Mouse (Mus musculus) right cerebral cortex, postnatal 36 days (tissue): ENCODE data around the gene Frmd5.

Source experiments
- DNase-seq, 2 experiments: peaks; one replicate each; pipeline ENCODE4 v3.0.0; 2022; ENCODE audit warnings: low spot score in 2 of 2, mixed read lengths in 1 of 2

Frmd5 gene

DNA sequence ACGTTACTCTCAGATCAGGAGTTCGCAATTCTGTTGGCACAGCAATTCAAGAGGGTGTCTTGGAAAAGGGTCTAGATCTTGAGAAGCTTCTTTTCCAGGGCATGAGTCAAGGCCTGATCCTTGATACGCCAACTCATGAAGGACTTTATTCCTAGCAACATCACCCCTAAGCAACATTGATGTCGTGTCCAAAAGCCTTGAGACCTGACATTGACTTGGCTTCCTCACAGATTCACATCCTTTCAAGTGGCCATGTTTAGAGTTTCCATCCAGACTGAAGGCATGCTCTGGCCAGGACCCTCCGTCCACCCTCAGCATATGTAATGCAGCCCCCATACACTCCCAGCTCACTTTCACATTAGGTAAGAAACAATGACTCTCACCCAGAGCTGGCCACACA lies 45.0 kb downstream of the Frmd5 start:
- DNase-seq = no peak

- no peak for DNase-seq
These were observed 45.5 kb downstream of the Frmd5 start for GRCm38 (mm10) chr2:121761281-121761795.

GRCm38 (mm10) chr2:121760646-121761045 lies 46.2 kb downstream of the Frmd5 start:
- no peak for DNase-seq

DNA sequence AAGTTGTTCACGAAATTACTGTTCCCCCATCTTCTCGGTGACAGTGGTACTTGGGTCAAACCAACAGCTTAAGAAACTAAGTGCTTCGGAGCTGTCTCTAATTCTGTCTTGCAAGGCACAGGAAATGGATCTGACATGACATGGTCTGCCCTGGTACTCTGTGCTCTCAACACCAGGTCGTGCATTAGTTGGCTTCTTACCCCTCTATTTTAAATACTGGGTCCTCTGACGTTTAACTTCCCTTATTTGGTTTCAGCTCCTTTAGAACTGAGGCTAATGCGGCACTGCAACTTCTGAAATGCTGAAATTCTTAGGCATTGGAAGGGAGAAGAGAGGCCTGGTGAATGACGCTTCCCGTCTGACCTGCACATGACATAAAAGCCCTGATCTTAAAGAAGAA lies 48.6 kb downstream of the Frmd5 start:
- DNase-seq = no peak

DNA sequence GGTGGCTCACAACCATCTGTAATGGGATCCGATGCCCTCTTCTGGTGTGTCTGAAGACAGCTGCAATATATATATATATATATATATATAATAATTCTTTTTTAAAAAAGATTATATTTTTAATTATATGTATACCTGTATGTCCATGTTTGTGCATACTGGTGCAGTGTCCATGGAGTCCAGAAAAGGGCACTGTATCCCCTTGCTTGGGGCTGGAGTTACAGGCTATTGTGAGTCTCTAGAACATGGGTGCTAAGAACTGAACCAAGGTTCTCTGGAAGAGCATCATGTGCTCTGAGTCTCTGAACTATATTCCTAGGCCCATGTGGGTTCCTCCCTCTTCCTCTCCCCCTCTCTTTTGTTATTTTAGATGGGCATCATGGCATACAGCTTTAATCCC lies 50.6 kb downstream of the Frmd5 start:
- DNase-seq = no peak

DNA sequence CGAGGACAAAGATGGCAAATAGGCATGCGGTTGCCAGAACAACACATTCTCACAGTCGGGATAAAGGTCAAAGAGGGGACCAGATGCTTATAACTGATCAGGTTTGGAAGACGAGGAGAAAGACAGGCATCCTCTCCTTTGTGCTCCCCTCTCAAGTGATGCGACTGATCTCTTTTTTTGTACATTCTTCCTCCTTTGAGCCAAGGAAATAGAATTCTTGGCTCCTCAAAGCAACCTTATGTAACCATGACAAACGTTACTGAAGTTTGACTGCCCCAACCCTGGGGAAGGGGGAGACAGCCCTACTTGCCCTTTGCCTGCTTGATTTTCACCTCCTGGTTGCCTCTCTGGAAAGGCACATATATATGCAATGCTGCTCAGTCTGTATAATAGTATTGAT lies 51.8 kb downstream of the Frmd5 start:
- DNase-seq = no peak

- DNase-seq = peak in 1 of 2 experiments; percentile 63
These were observed 56.8 kb downstream of the Frmd5 start for GRCm38 (mm10) chr2:121750121-121750520.

GRCm38 (mm10) chr2:121741151-121741550 lies 65.7 kb downstream of the Frmd5 start:
- DNase-seq = no peak

DNA sequence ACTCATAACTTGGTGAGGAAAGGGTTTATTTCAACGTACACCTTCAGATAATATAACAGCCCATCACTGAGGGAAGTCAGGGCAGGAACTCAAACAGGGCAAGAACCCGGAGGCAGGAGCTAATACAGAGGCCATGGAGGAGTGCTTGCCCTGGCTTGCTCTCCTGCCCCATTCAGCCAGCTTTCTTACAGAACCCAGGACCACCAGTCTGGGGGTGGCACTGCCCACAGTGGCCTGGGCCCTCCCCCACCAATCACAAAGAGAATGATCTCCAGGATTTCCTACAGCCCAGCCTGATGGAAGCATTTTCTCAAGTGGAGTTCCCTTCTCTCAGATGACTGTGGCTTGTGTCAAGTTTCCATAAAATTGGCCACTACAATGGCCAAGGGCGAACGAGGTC lies 67.5 kb downstream of the Frmd5 start:
- no peak for DNase-seq

DNA sequence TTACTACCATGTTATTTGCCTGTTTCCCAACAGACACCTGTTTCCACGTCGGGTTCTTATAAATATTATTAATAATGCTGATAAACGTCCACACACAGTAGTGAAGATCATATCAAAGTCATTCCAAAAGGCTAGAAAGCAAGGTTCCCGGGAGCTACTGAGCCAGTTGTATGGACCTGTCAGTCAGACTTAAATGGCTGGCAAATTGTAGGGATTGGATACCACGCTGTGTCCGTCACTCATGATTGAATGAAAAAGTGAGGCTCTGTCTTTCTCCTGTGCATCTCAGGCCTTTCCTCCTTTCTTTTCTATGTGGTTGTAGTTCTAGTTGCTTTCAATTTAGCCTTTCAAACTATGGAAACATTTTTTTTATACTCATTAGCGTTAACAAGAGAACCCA lies 73.5 kb downstream of the Frmd5 start:
- DNase-seq = no peak

GRCm38 (mm10) chr2:121730486-121730885 lies 76.4 kb downstream of the Frmd5 start:
- DNase-seq = no peak

DNA sequence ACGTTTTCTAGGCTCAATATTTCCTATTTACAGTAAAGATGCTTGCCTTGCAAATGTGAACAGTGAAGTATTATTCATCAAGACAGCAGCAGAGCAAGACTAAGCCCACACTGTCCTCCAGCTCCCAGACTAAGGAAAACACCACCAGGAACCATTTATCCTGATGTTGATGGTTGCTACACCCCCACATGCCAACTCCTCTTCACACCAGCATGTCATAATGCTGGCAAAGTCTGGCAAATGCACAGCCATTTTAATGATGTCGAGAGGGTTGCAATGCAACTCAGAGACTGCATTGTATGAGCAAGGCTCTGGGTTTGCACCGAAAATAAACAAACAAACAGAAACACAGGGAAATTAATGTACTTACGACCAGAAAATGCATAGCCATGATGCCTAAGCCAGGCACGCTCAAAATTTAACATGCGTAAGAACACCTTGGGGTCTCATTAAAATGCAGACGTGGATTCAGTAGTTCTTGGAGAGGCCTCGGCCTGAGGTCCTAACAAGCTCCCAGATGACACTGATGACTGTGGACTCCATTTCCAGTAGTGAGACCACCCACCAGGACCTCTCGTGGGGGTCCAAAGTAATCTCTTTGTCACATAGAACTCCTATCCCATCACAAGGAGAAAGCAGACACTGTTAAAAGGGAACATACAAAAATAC lies 77.8 kb downstream of the Frmd5 start:
- DNase-seq = no peak

DNA sequence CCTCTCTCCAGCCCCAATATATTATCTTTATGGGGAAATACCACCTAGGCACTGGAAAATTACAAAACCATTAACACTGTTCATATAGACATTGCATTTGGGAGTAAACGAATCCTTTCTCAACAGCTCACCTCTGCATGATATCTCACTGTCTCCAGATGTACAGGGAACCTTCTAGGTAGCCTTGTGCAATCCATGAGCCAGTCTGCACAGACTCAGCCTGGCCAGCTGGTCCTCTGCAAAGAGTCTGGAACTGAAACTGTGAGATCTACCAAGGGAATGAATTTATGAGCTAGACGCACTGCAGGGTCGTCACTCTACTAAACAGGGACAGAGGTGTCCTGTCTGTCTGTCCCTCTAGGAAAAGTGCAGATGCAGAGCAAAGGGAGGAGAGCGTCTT lies 82.0 kb downstream of the Frmd5 start:
- DNase-seq = no peak

GRCm38 (mm10) chr2:121723796-121724195 lies 83.1 kb downstream of the Frmd5 start:
- DNase-seq = no peak

- DNase-seq = no peak
These were observed 87.9 kb downstream of the Frmd5 start for GRCm38 (mm10) chr2:121719000-121719399.

GRCm38 (mm10) chr2:121717133-121717532 lies 89.8 kb downstream of the Frmd5 start:
- no peak for DNase-seq

DNA sequence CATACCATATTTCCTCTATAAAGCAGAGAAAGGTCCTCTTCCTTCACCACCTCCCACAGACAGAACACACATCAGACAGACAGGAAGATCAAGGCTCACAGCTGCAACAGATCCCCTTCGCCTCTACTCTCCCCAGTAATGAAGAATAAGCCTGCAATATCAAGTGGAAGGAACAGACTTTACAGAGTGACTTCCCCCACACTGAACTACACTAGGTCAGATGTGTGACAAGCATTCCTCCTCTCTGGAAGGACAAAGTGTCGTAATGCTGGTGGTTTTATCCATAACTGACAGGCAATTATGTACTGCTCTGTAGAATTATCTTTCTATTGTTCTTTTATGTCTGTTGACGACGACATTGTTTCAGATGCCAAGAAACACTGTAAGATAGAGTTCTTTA lies 93.3 kb downstream of the Frmd5 start:
- no peak for DNase-seq

DNA sequence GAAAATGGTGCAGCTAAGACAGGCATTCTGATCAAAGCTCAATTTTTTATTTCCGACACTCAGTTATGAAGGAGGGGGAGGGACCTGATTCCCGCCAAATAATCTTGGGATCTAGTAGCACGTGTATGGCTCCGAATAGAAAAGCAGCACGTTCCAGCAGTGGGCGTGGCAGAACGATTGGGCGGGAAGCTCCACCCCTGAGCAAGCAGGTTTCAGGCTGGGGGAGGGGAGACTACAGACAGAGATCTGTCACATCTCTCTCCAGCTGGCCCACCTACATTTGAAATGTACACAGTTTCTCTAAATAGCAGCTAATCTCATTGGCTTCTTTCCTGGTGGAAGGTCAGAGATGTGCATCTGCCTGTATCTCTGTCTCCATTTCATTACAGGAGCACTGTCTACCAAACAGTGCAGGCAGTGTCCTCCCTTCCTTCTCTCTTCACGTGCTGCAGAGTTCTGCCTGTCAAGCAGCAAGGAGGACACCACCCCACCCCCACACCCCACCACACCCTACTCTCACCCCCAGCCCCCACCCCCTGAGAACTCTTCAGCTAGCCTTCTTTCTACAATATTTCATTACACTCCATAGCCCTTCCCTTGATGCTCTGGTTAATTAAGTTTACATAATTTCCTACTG lies 95.0 kb downstream of the Frmd5 start:
- DNase-seq = no peak

DNA sequence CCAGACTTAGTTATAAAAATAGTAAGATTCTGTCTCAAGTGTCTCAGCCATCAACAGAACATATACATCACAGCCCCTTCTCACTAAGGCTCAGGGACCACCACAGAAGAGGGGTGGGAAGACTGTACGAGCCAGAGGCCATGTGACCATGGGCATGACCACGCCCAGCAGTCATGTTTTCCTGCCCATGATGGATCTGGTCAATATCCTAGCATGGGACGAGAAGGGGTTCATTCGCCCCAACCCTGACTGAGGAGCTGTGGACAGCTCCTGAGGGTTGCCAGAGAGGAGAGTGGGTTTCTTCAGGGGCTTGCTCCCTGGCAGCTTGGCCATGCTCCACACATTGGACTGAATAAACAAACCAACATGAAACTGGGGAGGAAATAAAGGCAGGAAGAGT lies 97.8 kb downstream of the Frmd5 start:
- DNase-seq = no peak

DNA sequence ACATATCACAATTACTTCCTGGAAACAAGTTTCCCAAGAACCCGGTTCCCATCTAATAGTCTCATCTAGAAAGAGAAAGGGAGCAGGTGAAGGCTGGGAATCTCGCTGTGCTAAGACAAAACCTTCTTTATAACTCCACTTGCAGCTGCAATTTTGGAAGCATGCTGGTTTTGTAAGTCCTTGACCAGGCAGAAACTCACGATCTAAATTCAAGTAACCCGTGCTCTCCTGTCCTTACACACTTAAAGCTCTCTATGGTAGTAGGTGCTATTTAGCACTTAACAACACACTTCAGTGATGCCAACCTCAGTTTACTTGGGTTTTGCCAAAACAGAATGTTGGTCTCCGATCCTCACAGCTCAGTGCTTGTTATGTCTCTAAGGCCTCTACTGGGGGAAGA lies 99.4 kb downstream of the Frmd5 start:
- DNase-seq = no peak

- no peak for DNase-seq
These were observed 101.1 kb downstream of the Frmd5 start for GRCm38 (mm10) chr2:121705756-121706155.

DNA sequence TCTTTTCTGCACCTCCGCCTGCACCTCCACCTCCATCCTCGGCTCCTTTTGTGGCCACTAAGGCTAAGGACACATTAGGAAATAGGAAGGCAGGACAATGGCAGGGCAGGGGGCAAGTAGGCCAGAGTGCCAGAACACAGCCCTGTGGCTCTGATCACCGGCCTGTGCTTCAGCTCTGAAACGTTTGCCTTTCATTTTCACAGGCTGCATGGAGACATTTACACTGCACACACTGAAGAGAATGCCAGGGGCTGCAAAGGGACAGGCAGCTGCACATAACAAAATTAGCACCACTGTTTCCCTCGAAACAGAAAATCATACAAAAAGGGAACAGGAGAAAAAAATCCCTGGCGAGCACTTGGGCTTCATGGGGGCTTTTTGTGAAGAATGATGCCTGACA lies 107.6 kb downstream of the Frmd5 start:
- DNase-seq = no peak

DNA sequence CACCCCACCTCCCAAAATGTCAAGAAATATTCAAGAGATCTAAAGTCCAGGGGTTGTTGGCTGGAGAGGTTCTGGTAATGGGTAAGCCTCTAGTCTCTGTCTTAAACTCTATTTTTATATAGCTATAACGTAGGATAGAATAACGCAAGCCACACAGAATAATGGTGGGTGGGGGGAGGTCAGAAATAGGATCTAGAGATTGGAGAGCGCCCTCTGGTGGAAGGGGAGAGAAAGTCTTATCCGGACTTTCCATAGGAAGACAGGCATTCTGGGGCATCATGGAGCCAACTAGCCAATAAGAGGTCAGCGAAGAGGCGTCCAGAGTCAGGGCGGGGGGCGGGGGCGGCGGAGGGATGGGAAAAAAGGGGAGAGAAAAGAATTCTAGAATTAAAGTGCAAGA lies 111.5 kb downstream of the Frmd5 start:
- DNase-seq = no peak

DNA sequence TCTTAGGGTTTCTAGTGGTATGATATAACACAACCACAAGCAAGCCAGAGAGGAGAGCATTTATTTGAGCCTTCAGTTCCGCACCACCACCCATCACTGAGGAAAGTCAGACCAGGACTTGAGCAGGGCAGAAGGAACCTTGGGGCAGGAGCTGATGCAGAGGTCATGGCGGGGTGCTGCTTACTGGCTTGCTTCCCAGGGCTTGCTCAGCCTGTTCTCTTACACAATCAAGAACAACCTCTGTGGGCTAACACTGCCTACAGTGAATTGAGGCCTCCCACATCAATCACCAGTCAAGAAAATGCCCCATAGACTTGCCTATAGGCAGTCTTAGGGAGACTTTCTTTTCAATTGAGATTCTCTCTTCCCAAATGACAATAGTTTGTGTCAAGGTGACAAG lies 118.8 kb downstream of the Frmd5 start:
- DNase-seq = no peak
